Mouse (Mus musculus) large intestine, adult 2 months (tissue): ENCODE results near the gene Akr1a1. TPM values are rescaled to one million over a fixed set of nuclear protein-coding genes. Genes with fewer than 3 reads are reported as not detected.
A peak's percentile ranks its signal among the peaks of the same experiment; 100 is the strongest.

Experiments used
- DNase-seq: peaks from one replicate; pipeline ENCODE4 v3.0.0-alpha.2; 2012; ENCODE audit warnings: low read depth, low spot score
- WGBS: fragments of 180-500 bp; shearing (Covaris S2); methylation state at CpG from one replicate; pipeline ENCODE4 v1.1.7; 2018; 5-methylcytosine and 5-hydroxymethylcytosine counted together
- polyA plus RNA-seq: library from polyadenylated mRNA; depleted of rRNA; stranded (reverse); fragments of >200 nt; gene quantifications from 2 replicates; pipeline ENCODE4 v1.2.3, GENCODE M21; 2012; rRNA removed

The Akr1a1 gene
- polyA plus RNA-seq, 1 experiment: 937 TPM

DNA sequence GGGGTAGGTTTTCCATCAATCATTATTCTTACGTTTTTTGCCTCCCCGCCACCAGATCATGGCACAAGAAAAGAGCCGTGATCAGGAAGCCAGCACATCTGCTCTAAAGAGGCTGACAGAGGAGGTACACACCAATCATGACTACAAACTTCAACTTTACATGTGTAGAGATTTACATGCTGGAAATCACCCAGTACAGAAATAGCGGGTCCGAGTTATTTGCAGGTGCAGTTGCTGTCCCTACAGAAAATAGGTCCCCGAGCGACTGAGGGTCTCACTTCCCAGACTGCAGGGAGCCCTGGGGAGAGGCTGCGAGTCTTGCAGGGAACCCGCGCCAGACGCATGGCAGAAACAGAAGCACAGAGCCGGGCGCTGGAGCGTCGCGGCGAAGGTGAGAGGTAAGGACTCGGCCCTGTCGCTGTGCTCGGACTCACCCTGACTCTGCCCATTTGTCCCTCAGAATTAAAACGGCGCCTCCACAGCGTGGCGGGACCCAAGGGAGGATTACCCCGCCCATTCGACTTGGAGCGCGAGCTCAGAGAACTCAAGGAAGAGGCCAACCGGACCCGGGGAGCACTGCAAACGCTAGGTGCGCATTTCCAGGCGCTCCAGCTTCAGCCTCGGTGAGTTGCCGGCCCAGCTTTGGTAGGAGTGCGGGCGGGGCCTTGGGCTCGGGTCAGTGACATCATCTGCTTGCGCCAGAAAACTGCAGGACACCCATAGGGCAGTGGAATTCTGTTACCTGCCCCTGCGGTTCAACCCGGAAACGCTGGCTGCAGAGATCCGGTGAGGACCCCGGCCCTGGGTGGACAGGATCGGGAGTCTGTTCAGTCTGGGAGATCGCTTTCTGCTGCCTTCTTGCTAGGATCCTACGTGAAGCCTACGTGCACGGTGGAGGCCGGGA, 54.2 kb downstream of the Akr1a1 start:
- under 1% methylated on average over 50 of the region's 50 CpGs for WGBS
- DNase-seq: peak; percentile 86

DNA sequence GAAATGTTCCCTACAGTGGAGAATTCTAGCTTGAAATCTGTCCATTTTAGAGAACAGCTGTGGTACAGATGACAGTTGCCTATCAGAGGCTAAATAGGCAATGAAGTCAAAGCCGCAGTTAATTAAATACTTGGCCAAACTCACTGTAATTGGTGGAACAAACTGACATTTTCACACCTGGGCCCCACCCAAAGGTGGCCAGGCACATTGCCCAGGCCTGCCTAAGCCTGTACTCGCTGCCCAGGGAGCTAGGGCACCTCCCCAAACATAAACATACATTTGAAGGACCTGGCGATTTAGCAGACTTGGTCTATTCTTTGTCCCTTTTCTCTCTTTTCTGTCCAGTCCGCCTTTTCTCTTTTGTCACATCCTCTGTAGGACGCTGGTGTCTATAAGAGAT, 55.1 kb downstream of the Akr1a1 start, which contains the start of gene Ccdc17:
Gene Ccdc17 (plus strand): TSS at position 276 of the 400 bp plus-strand sequence.
- 11% methylated on average over 5 of the region's 5 CpGs for WGBS
- DNase-seq: peak; percentile 46

DNA sequence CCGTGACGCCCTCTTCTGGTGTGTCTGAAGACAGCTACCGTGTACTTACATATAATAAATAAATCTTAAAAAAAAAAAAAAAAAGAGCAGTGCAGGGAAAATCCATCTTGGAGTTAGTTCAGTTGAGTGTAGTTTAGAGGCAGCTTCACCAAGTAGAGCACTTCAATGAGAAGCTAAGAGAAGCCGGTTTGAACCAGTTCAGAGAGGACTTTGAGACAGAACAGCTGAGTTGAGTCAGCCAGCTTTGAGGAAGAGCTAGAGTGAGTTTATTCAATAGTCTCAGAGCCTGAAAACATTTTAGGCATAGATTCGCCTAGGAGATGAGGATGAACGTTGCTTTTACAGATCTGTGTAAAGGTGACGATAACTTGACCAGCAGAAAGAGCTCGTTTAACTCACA, 55.7 kb downstream of the Akr1a1 start:
- DNase-seq: no peak

More for the DNA sequence above, 55.7 kb downstream of the Akr1a1 start:
- WGBS: 74% methylated on average over 8 of the region's 8 CpGs

Other genes starting within 250 kb of the Akr1a1 start
- 65.4 and 117 TPM in 2 replicates for gene Mast2, start 187.5 kb downstream of the Akr1a1 start, polyA plus RNA-seq
- 2.0 and 3.0 TPM in 2 replicates for gene Ipp, start 144.1 kb downstream of the Akr1a1 start, polyA plus RNA-seq
- gene Tmem69, start 95.7 kb downstream of the Akr1a1 start, polyA plus RNA-seq: 5.4 and 5.6 TPM in 2 replicates
- gene Gpbp1l1, start 94.0 kb downstream of the Akr1a1 start, polyA plus RNA-seq: 69.3 and 74.4 TPM in 2 replicates
- gene Ccdc17, start 55.0 kb downstream of the Akr1a1 start, polyA plus RNA-seq: 6.1 and 8.2 TPM in 2 replicates
- gene Nasp, start 23.7 kb downstream of the Akr1a1 start, polyA plus RNA-seq: 5.4 and 6.0 TPM in 2 replicates
- 346 and 395 TPM in 2 replicates for gene Prdx1, start 33.9 kb upstream of the Akr1a1 start, polyA plus RNA-seq
- gene Mmachc, start 56.7 kb upstream of the Akr1a1 start, polyA plus RNA-seq: 9.1 and 9.3 TPM in 2 replicates
- gene Ccdc163, start 56.8 kb upstream of the Akr1a1 start, polyA plus RNA-seq: 19.4 and 23.9 TPM in 2 replicates
- 14.6 and 21.5 TPM in 2 replicates for gene Tesk2, start 69.3 kb upstream of the Akr1a1 start, polyA plus RNA-seq
- 22.0 and 24.9 TPM in 2 replicates for gene Toe1, start 156.0 kb upstream of the Akr1a1 start, polyA plus RNA-seq
- 4.7 and 5.6 TPM in 2 replicates for gene Mutyh, start 156.0 kb upstream of the Akr1a1 start, polyA plus RNA-seq
- 8.3 and 8.4 TPM in 2 replicates for gene Hpdl, start 170.0 kb upstream of the Akr1a1 start, polyA plus RNA-seq
- 6.4 and 10.7 TPM in 2 replicates for gene Zswim5, start 225.7 kb upstream of the Akr1a1 start, polyA plus RNA-seq